Mouse (Mus musculus): ENCODE results near the gene Nwd2. TPM values are rescaled to one million over a fixed set of nuclear protein-coding genes. Genes with fewer than 3 reads are reported as not detected.
A peak's percentile ranks its signal among the peaks of the same experiment; 100 is the strongest.

Nwd2 gene
- polyA plus RNA-seq (2015; fragmentation: Nextera tagmentation; extraction: Ambion mirVana): 16.7 and 17.8 TPM in 2 replicates

DNA sequence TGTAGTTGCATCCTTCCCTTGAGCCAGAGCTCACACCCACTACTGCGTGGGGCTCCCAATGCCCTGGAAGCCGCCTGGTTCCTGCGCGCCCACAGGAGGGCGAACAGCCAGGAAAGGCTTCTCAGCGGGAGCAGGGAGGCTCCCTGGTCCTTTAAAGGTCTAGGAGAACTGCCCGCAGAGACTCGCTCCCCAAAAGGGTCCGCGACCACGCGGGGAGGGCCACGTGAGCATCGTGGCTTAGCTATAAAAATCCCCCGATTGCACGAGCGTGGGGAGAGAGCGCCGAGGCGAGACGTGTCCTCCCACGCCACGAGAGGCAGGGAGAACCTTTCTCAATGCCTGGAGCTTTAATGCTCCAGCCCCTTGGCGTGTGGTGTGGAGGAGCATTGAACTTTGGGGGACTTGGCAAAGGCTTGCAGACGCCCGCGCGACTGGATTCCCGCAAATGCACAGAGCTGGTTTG is at the start of gene Nwd2:
Gene Nwd2 (plus strand): TSS at position 33 of the 463 bp plus-strand sequence.
- WGBS: 1% methylated on average over 29 of the region's 29 CpGs
- H3K4me3 ChIP-seq (replicated peaks): peak within 1 kb of the TSS; percentile 70
- H3K4me2 ChIP-seq: peak within 1 kb of the TSS; percentile 96
- H3K9ac ChIP-seq (replicated peaks): peak within 1 kb of the TSS; percentile 69
- peak; percentile 46; the same call in 1 of the 2 replicates for ATAC-seq (ENCODE audit: low FRiP score)
- H3K27me3 ChIP-seq (replicated peaks): peaks cover 11% of the 10 kb centered on the region; the same call in 1 of the 2 replicates
- peaks cover 12% of the 10 kb centered on the region; the same call in 1 of the 2 replicates for H3K4me1 ChIP-seq
- H3K27ac ChIP-seq (replicated peaks): peak within 1 kb of the TSS; percentile 68
- H3K9me3 ChIP-seq (replicated peaks): no peaks in the 10 kb centered on the region
- H3K36me3 ChIP-seq: no peaks in the 10 kb centered on the region

DNA sequence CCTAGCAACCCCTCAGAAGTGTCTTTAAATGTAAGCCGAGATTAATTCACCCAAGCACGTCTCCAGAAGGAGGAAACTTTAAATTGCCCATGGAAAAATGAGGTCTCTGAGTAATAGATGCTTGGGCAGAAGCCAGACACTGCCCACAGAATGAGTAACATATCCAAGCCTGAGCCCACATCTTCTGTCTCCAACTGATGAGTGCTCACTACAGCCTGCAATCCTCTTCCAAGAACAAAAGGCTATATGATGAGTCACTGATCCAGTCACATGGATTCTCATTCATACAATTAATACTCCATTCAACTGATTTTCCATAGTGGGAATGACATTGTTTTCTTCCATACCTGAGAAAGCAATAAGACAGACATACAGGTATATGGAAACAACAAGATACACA is 41.5 kb upstream of the Nwd2 start:
- ATAC-seq (ENCODE audit: low FRiP score): no peak
- Histone ChIP-seq H3K9ac (replicated peaks) (no peak overlapping the region), H3K9me3 (replicated peaks) (no peaks in the 10 kb centered on the region), H3K27me3 (replicated peaks) (no peaks in the 10 kb centered on the region), H3K4me3 (replicated peaks) (no peak overlapping the region), H3K4me1 (no peaks in the 10 kb centered on the region), H3K27ac (replicated peaks) (no peak overlapping the region), H3K36me3 (no peaks in the 10 kb centered on the region), H3K4me2 (no peak overlapping the region)
- 71% methylated on average over 2 of the region's 2 CpGs for WGBS

DNA sequence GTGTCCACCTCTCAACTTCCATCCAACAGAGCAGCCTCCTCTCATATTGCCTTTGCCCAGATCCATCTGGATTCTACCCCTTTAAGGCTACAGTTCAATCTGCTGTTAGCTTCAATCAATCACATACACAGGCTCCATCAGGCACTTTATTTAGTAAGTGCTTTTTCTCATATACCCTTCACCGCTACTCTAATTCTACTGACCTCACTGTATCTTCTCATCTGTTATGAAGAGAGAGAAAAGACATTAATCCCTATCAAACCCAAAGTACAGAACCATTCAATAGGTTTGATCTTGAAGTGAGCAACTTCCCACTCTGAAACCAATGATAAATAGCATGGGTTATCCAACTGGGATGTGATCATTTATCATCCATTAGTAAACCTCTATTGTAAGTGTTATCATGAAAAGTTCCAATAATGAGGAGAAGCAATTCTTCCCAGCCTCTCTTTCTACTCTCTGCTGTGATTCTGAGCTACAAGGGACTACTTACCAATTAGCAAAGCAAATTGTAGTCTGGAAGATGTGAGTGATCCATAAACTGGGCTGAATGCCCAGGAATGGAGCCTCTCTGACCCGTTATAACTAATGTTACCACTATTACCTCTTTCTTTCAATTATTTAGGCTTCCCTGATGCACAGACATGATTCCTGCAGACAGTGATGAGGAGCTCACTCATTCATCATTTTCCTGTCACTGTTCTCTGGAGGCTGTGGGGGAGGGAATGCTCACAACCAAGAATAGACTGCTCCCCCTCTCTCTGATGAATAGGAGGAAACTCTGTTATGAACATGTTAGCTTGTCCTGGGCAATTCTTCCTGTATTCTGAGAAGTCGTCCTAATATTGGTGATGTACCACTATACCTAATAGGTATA is 31.9 kb upstream of the Nwd2 start:
- Histone ChIP-seq H3K4me2 (no peak overlapping the region), H3K9me3 (replicated peaks) (no peaks in the 10 kb centered on the region), H3K4me1 (no peaks in the 10 kb centered on the region), H3K36me3 (no peaks in the 10 kb centered on the region), H3K27ac (replicated peaks) (no peak overlapping the region), H3K9ac (replicated peaks) (no peak overlapping the region), H3K4me3 (replicated peaks) (no peak overlapping the region), H3K27me3 (replicated peaks) (no peaks in the 10 kb centered on the region)
- ATAC-seq (ENCODE audit: low FRiP score): no peak
- WGBS: 69% methylated on average over 3 of the region's 3 CpGs

DNA sequence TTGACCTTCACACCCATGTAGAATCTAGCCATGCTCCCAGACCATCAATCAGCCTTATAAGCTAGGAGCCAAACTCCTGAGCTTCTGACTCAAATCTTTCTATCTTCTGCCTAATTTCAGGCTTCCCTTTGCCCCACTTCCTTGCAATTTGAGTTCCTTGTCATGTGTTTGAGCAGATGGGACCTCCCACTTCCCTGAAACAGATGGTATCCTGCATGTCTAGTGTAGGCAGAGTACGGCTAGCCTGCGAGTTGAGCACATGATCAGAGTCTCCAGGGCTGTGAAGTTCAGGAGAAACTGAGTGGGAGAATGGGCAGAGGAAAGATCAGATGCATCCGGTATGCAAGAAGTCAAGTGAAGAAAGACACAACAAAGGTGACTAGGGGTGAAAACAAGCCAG is 24.8 kb upstream of the Nwd2 start:
- H3K9ac ChIP-seq (replicated peaks): no peak overlapping the region
- no peak for ATAC-seq (ENCODE audit: low FRiP score)
- no peak overlapping the region for H3K4me3 ChIP-seq (replicated peaks)
- H3K9me3 ChIP-seq (replicated peaks): no peaks in the 10 kb centered on the region
- no peaks in the 10 kb centered on the region for H3K27me3 ChIP-seq (replicated peaks)
- 86% methylated on average over 3 of the region's 3 CpGs for WGBS
- no peak overlapping the region for H3K4me2 ChIP-seq
- no peaks in the 10 kb centered on the region for H3K36me3 ChIP-seq
- no peak overlapping the region for H3K27ac ChIP-seq (replicated peaks)
- no peaks in the 10 kb centered on the region for H3K4me1 ChIP-seq

DNA sequence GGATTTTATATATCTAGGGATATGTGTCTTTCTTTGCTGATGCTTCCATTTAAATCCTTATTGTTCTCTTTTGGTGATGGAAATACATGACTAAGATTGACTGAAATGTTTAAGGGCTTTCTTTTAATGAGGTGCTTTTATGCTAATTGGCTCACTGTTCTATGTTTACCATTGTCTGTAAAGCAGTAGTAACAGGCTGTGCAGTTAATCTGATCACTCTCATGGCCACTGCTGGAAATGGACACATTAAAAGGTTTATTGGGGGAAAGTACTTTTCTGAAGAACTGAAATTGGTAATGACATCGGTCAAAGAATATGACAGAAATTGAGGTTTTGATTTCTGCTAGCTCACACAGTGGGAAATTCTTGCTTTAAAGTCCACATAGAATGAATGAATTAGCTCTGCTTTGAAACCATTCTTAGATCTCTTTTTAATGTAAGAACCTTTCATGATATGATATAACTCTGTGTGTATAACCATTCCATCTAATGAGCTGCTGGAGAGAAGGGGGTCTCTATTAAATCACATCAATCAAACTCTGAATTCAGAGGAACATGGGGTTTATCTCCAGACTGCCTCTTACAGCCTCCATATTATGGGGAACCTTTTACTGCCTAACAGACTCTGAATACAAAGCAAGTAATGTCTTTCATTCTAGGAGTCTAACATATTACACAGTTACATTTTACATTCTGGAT is 20.9 kb upstream of the Nwd2 start:
- 88% methylated on average over 1 of the region's 1 CpGs for WGBS
- H3K9me3 ChIP-seq (replicated peaks): no peaks in the 10 kb centered on the region
- H3K4me3 ChIP-seq (replicated peaks): no peak overlapping the region
- H3K4me1 ChIP-seq: no peaks in the 10 kb centered on the region
- no peaks in the 10 kb centered on the region for H3K36me3 ChIP-seq
- H3K27ac ChIP-seq (replicated peaks): no peak overlapping the region
- no peak overlapping the region for H3K9ac ChIP-seq (replicated peaks)
- no peak overlapping the region for H3K4me2 ChIP-seq
- ATAC-seq (ENCODE audit: low FRiP score): no peak
- no peaks in the 10 kb centered on the region for H3K27me3 ChIP-seq (replicated peaks)

DNA sequence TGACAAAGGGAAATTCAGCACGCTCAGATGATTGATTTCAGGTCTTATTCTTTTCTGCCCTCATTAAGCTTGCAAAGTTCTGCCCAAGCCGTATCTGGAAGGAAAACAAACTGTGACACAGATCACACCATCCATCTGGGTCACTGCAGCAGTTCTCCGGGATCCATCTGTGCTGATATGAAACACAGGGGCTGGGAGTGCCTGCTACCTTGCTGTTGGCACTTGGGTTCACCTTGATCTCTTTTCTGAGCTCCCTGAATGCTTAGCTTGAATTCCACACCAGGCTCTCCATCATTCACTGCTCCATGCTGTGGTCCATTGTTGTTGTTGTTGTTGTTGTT is 20.4 kb upstream of the Nwd2 start:
- Histone ChIP-seq H3K4me2 (no peak overlapping the region), H3K27me3 (replicated peaks) (no peaks in the 10 kb centered on the region), H3K27ac (replicated peaks) (no peak overlapping the region), H3K9ac (replicated peaks) (no peak overlapping the region), H3K4me3 (replicated peaks) (no peak overlapping the region), H3K9me3 (replicated peaks) (no peaks in the 10 kb centered on the region), H3K4me1 (no peaks in the 10 kb centered on the region), H3K36me3 (no peaks in the 10 kb centered on the region)
- WGBS: 54% methylated on average over 3 of the region's 3 CpGs
- ATAC-seq (ENCODE audit: low FRiP score): no peak

DNA sequence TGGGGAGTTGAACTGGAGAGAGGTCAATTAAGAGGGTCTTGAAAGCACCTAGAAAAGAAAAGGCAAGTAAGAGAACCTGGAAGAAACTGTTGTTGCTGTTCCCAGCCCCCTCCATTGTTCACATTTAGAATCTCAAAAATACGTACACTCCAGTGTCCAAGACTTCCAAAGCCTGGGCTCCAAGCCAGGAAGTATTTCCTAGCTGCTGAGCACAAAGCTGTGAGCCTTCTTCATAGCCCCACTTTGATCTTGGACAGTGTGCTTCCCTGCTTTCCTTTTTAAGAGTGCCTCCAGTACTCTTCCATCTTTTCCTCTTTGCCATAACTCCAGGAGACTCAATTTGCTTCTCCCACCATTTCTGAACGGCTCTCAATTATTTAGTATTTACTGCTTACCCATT is 14.3 kb upstream of the Nwd2 start:
- H3K9ac ChIP-seq (replicated peaks): no peak overlapping the region
- no peak overlapping the region for H3K27ac ChIP-seq (replicated peaks)
- no peaks in the 10 kb centered on the region for H3K9me3 ChIP-seq (replicated peaks)
- no peak overlapping the region for H3K4me3 ChIP-seq (replicated peaks)
- no peaks in the 10 kb centered on the region for H3K4me1 ChIP-seq
- no peaks in the 10 kb centered on the region for H3K27me3 ChIP-seq (replicated peaks)
- no peak overlapping the region for H3K4me2 ChIP-seq
- WGBS: 64% methylated on average over 2 of the region's 2 CpGs
- no peaks in the 10 kb centered on the region for H3K36me3 ChIP-seq
- ATAC-seq (ENCODE audit: low FRiP score): no peak

DNA sequence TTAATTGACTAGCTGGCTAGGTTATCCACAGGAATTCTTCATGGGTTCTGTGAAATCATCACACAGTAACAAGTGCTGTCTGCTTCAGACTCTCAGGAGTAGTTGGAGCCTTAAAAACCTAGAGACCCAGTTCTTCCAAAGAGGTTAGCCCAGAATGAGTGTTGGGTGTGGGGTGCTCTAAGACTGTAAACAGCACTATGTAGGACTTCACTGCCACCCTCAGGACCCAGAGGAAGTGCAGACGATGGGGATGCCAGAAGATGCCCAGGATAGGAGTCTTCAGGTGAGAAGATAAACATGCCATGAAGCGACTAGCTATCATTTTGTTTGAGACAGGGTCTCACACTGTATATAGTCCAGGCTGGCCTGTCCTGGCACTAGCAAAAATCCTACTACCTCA is 715 bp upstream of the Nwd2 start:
- ATAC-seq (ENCODE audit: low FRiP score): peak; percentile 62
- no peak overlapping the region for H3K4me3 ChIP-seq (replicated peaks)
- WGBS: 41% methylated on average over 2 of the region's 2 CpGs

DNA sequence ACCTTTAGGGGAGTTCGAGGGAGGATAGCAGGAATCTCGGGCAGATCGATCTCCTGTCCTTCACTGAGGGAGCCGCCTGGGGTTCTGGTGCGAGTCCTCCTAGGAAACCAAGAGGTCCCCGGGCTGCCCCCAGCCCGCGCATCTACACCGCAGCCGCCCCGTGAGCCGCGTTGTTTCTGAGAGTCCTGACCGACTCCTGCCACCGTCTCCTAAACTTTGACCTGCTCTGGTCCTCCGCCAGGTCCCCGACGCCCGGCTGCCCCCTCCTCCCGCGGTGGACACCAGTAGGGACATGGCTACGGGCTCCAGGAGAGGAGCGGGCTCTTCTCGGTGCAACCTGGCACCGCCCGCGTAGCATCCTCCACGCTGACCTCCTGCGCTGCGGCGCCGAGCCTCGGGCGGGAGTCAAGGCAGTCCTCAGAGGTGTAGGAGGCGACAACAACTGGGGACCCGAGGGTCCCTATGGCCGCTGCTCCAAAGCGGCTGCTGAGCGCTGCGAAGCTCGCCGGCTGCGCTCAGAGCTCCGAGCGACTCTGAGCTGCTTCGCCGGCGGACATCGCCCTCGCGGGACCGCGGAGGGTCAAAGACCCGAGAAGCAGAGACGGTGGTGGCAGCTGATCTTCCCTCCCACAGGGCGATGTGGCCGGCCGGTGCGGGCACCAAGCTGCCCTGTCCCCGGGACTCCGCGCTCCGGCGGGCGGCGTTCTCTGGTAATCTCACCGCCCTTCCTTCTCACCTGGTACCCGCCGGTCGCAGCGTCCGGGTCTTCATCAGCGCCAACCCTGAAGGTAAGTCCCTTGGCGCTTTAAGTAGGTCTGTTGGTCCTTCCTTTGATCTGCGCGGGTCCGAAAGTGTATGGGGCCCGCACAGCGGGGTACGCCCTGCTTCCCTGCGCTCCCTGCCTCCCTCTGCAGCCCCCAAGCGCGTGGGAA is 897 bp downstream of the Nwd2 start:
- H3K4me2 ChIP-seq: peak overlapping the region; percentile 96
- peaks cover 12% of the 10 kb centered on the region; the same call in 1 of the 2 replicates for H3K4me1 ChIP-seq
- under 1% methylated on average over 82 of the region's 83 CpGs for WGBS
- peak overlapping the region; percentile 68 for H3K27ac ChIP-seq (replicated peaks)
- no peaks in the 10 kb centered on the region for H3K36me3 ChIP-seq
- no peaks in the 10 kb centered on the region for H3K9me3 ChIP-seq (replicated peaks)
- peak; percentile 78 for ATAC-seq (ENCODE audit: low FRiP score)
- H3K4me3 ChIP-seq (replicated peaks): peak overlapping the region; percentile 70
- peak overlapping the region; percentile 69 for H3K9ac ChIP-seq (replicated peaks)
- H3K27me3 ChIP-seq (replicated peaks): peaks cover 11% of the 10 kb centered on the region; the same call in 1 of the 2 replicates

More for the DNA sequence above, 715 bp upstream of the Nwd2 start:
- Histone ChIP-seq H3K27ac (replicated peaks) (no peak overlapping the region), H3K4me2 (peak overlapping the region; percentile 96), H3K36me3 (no peaks in the 10 kb centered on the region), H3K9me3 (replicated peaks) (no peaks in the 10 kb centered on the region), H3K27me3 (replicated peaks) (peaks cover 11% of the 10 kb centered on the region; the same call in 1 of the 2 replicates), H3K9ac (replicated peaks) (no peak overlapping the region), H3K4me1 (peaks cover 12% of the 10 kb centered on the region; the same call in 1 of the 2 replicates)

DNA sequence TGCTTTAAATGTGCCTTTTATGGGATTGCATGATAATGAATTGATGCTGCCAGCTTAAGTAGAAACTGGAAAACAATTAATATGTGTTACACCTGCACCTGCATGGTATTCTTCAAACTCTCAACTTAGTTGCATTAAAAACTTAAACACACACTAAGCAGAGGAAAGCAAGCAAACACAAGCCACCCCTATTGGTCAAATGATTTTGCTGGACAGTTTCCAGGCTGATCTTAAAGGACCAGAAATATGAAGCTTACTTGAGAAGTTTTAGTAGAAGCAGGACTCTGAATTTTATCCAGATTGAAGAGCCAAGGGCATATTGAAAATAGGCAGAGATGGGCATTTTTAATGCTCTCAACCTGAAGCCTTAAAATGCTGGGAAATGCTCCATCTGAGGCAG is 2.9 kb downstream of the Nwd2 start:
- no peak for ATAC-seq (ENCODE audit: low FRiP score)
- Histone ChIP-seq H3K27me3 (replicated peaks) (peaks cover 11% of the 10 kb centered on the region; the same call in 1 of the 2 replicates), H3K27ac (replicated peaks) (no peak overlapping the region), H3K9ac (replicated peaks) (no peak overlapping the region), H3K36me3 (no peaks in the 10 kb centered on the region), H3K4me1 (peaks cover 12% of the 10 kb centered on the region; the same call in 1 of the 2 replicates), H3K9me3 (replicated peaks) (no peaks in the 10 kb centered on the region), H3K4me2 (peak overlapping the region; percentile 96), H3K4me3 (replicated peaks) (peak overlapping the region; percentile 70)

- peaks cover 11% of the 10 kb centered on the region; the same call in 1 of the 2 replicates for H3K27me3 ChIP-seq (replicated peaks)
- H3K4me2 ChIP-seq: peak overlapping the region; percentile 96
These were observed 3.8 kb downstream of the Nwd2 start for GRCm38 (mm10) chr5:63652705-63653104.

More at GRCm38 (mm10) chr5:63652705-63653104, 3.8 kb downstream of the Nwd2 start:
- ATAC-seq (ENCODE audit: low FRiP score): no peak
- WGBS: 85% methylated on average over 2 of the region's 2 CpGs
- peak overlapping the region; percentile 13; the same call in 1 of the 2 replicates for H3K4me3 ChIP-seq (replicated peaks)
- H3K4me1 ChIP-seq: peaks cover 12% of the 10 kb centered on the region; the same call in 1 of the 2 replicates
- no peaks in the 10 kb centered on the region for H3K36me3 ChIP-seq
- no peak overlapping the region for H3K27ac ChIP-seq (replicated peaks)
- no peaks in the 10 kb centered on the region for H3K9me3 ChIP-seq (replicated peaks)
- H3K9ac ChIP-seq (replicated peaks): no peak overlapping the region
